Mouse (Mus musculus): ENCODE measurements around the gene Dok1. TPM values are rescaled to one million over a fixed set of nuclear protein-coding genes. Genes with fewer than 3 reads are reported as not detected.

Dok1 gene
- polyA plus RNA-seq, 1 experiment = 1.3 TPM

DNA sequence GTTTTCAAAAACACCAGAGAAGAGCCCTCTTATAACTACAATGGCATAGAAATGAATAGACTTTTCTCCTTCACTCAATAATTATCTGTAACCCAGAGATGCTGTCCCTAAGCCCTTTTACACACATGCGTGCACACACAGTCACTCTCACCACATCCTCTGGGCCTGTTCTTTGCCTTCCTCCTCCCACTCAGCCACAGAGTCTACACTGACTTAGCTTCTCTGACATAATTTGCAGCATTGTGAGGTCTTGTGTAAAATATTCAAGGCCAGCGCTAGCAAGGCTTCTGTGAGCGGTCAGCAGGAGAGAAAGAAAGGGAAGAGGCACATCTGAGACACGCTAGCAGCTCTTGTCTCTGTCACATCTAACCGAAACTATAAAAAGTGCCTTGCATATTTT lies 19.8 kb downstream of the Dok1 start:
- Histone ChIP-seq H3K4me1 (ENCODE audit: control insufficient read depth, insufficient read depth, insufficient read length, low read length) (peaks cover 8% of the 10 kb centered on the region), H3K27ac (replicated peaks; ENCODE audit: low read depth, low read length) (peak overlapping the region; percentile 54; the same call in 1 of the 2 replicates), H3K4me3 (ENCODE audit: insufficient read depth, low read depth, low read length) (no peak overlapping the region)

DNA sequence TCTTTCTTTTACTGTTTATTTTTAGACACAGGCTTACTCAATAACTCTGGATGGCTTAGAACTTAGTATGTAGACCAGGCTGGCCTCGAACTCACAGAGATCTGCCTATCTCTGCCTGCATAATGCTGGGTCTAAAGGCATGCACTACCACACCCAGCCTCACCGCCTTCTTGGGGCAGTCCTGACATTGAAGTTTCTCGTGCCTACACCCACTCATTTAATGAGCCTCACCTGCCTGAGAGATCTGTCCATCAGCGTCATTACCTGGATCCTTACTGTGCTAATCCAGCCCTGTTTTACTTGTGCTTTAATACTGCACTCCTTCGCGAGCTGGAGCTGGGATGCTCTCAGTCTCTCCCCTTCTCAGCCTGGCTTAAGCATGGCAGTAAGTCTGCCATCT lies 21.5 kb downstream of the Dok1 start:
- no peak overlapping the region for H3K4me3 ChIP-seq (ENCODE audit: insufficient read depth, low read depth, low read length)
- 0 out of 2 replicates have a peak, but pooled peaks cover 2% of the 10 kb centered on the region for H3K4me1 ChIP-seq (ENCODE audit: control insufficient read depth, insufficient read depth, insufficient read length, low read length)
- no peak overlapping the region for H3K27ac ChIP-seq (replicated peaks; ENCODE audit: low read depth, low read length)

DNA sequence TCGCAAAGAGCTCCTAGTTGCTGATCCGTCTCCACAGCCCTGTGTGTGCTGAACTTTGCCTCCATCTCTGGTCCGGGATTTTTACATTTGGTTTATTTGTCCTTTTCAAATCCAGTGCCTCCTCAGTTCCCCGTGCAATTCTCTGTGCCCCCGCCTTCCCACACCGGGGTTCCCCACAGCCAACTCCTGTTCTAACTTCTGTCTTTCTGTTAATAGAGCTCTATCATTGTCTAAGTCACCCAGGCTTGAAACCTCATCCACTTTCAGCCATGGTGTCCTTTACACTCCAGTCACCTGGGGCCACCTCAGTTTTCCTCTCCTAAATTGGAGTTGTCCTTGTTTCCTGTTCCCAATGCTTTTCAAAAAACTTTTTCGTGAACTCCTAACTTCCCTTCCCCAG lies 22.0 kb downstream of the Dok1 start:
- H3K4me3 ChIP-seq (ENCODE audit: insufficient read depth, low read depth, low read length) = no peak overlapping the region
- no peaks in the 10 kb centered on the region for H3K4me1 ChIP-seq (ENCODE audit: control insufficient read depth, insufficient read depth, insufficient read length, low read length)
- no peak overlapping the region for H3K27ac ChIP-seq (replicated peaks; ENCODE audit: low read depth, low read length)

DNA sequence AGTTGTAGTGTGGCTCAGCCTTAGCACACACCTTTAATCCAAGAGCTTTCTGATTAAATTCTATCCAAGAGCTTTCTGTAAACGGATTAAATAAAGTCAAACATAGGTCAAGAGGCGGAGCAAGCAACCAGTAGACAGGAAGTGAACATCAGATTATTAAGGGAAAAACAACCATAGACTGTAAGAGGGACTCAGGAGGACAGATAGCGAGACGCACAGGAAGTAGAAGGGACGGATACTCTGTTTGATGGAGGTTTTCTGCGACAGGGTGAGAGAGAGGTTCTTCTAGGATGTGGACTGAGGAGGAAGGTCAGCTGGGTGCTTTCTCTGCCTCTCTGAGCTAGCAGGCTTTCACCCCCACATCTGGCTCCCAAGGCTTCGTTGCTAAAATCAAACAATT lies 23.3 kb downstream of the Dok1 start:
- no peaks in the 10 kb centered on the region for H3K4me1 ChIP-seq (ENCODE audit: control insufficient read depth, insufficient read depth, insufficient read length, low read length)
- H3K27ac ChIP-seq (replicated peaks; ENCODE audit: low read depth, low read length) = 0 out of 2 replicates have a peak overlapping the region, but pooled peaks have one; percentile 10
- no peak overlapping the region for H3K4me3 ChIP-seq (ENCODE audit: insufficient read depth, low read depth, low read length)

DNA sequence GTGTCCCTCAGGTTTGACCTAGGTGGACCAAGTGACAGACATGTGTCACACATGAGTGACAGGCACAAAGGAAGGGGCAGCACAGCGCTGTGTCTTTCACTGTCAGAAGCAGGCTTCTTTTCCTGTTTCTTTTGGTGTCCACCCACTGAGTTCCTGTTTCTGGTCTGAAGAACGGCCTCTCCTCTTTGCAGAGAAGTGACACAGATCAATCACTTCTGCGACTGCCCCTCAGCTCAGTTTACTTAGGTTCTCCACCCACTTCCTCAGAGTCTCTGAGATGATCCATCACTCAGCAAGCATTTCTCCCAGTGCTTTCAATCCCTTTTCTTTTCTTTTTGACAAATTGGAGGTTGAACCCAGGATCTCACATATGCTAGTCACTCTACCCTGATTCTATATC lies 24.6 kb downstream of the Dok1 start:
- Histone ChIP-seq H3K4me3 (ENCODE audit: insufficient read depth, low read depth, low read length) (no peak overlapping the region), H3K27ac (replicated peaks; ENCODE audit: low read depth, low read length) (peak overlapping the region; percentile 39), H3K4me1 (ENCODE audit: control insufficient read depth, insufficient read depth, insufficient read length, low read length) (peaks cover 2% of the 10 kb centered on the region; the same call in 1 of the 2 replicates)

DNA sequence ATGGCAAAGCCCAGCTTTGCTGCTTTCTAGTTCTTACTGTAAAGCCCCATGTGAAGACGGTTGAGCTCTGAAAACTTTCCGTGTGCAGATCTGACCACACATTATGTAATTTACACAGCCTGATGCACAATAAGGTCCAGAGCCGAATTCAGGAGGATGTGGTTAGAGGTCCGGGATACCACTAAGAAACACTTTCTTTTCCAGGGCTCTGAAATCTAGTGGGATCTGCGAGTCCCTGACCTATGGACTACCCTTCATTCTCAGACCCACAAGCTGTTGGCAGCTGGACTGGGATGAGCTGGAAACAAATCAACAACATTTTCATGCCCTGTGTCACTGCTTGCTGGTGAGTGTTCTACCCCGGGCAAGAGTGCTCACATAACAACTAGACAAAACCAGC lies 27.2 kb downstream of the Dok1 start:
- no peak overlapping the region for H3K4me3 ChIP-seq (ENCODE audit: insufficient read depth, low read depth, low read length)
- no peak overlapping the region for H3K27ac ChIP-seq (replicated peaks; ENCODE audit: low read depth, low read length)
- peaks cover 2% of the 10 kb centered on the region; the same call in 1 of the 2 replicates for H3K4me1 ChIP-seq (ENCODE audit: control insufficient read depth, insufficient read depth, insufficient read length, low read length)

DNA sequence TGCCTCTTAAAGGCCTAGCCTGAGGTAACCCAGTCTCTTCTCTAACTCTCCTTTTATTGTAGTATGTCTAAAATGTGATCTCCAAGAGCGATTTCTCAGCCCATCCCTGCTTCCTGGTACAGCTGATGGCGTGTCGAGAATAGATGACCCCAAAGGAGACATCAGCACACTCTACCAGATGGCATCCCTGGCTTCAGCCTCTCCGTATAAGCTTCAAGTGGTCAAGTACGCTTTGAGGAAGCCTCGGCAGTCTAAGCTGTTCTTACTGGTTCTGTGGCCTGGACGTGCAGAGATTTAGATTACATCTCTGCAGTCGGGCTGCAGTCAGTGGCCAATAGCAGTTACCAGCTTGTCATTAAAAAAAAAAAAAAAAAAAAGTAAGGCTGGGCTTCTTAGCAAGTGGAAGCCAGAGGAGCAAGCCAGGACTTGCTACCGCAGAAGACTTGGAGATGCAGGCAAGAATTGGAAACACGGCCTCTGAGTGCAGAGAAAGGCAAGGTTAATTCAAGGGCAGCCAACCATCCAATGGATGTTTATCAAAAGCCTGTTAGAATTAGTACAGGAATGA lies 27.7 kb downstream of the Dok1 start:
- Histone ChIP-seq H3K4me3 (ENCODE audit: insufficient read depth, low read depth, low read length) (no peak overlapping the region), H3K27ac (replicated peaks; ENCODE audit: low read depth, low read length) (peak overlapping the region; percentile 82), H3K4me1 (ENCODE audit: control insufficient read depth, insufficient read depth, insufficient read length, low read length) (peaks cover 2% of the 10 kb centered on the region; the same call in 1 of the 2 replicates)

DNA sequence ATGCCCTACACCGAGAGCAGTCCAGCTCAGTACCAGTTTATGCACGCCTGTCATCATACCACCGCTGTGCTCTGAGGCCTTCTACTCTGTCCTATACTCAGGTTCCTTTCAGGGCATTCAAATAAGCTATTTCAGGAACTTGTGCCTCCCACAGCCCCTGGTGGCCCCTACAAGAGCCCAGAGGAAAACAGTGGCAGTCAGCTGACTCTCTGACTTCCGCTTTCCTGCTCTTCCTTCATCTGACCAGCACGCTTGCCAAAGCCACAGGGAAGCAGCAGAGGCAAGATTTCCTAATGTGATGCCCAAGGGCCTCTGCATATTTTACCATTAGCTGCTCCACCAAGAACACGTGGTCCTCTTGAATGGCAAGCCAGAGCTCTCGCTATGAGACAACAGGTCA lies 28.4 kb downstream of the Dok1 start:
- Histone ChIP-seq H3K4me3 (ENCODE audit: insufficient read depth, low read depth, low read length) (0 out of 2 replicates have a peak overlapping the region, but pooled peaks have one; percentile 20), H3K4me1 (ENCODE audit: control insufficient read depth, insufficient read depth, insufficient read length, low read length) (peaks cover 2% of the 10 kb centered on the region; the same call in 1 of the 2 replicates), H3K27ac (replicated peaks; ENCODE audit: low read depth, low read length) (peak overlapping the region; percentile 82)

DNA sequence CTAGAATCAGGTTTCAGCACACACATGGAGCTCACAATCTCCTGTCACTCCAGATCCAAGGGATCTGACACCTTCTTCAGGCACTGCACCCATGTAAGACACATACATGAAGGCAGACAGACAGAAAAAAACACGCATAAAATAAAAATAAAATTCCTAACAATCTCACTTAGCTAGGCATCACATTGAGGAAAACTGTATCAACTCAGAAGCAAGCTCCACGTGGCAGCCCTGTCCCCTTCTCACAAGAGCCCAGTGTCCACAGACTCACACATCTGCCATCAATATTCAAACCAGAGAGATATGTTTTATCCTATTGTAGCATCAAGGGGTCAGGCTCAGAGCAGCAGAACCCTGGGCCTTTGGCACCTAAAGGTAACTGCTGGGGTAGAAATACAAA lies 29.0 kb downstream of the Dok1 start:
- H3K27ac ChIP-seq (replicated peaks; ENCODE audit: low read depth, low read length) = peak overlapping the region; percentile 60
- H3K4me1 ChIP-seq (ENCODE audit: control insufficient read depth, insufficient read depth, insufficient read length, low read length) = peaks cover 2% of the 10 kb centered on the region; the same call in 1 of the 2 replicates
- peak overlapping the region; percentile 20; the same call in 1 of the 2 replicates for H3K4me3 ChIP-seq (ENCODE audit: insufficient read depth, low read depth, low read length)

DNA sequence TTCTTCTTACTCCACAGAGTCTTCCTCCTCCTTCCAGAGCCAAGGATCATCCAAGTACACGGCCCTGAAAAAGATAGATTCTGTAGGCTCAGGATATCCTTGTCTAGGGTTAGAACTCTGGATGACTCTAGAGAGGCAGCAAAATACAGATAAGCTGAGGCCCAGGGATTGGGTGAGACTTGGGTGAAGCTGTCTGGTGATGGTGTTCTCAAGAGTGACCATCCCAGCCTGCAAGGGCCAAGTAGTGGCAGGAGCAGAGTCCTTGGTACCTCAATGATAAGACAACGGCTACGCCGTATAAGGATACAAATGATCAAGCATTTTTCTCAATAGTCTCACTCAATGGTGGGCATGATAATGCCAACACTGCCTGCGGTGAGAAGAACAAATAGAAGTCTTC lies 29.4 kb downstream of the Dok1 start:
- Histone ChIP-seq H3K27ac (replicated peaks; ENCODE audit: low read depth, low read length) (peak overlapping the region; percentile 40; the same call in 1 of the 2 replicates), H3K4me1 (ENCODE audit: control insufficient read depth, insufficient read depth, insufficient read length, low read length) (peaks cover 2% of the 10 kb centered on the region; the same call in 1 of the 2 replicates), H3K4me3 (ENCODE audit: insufficient read depth, low read depth, low read length) (no peak overlapping the region)

DNA sequence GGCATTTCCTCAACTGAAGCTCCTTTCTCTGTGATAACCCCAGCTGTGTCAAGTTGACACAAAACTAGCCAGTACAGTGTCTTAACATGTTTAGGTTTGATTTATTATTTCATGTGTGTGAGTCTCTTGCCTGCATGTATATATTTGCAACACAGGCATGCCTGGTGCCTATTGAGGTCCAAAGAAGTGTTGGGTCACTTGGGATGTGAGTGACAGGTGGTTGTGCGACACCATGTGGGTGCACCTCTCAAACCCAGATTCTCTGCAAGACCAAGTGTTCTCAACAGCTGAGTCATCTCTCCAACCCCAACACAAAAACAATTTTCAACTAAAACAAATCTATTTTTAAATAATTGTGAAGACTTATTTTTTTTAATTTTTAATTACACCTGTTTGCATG lies 30.2 kb downstream of the Dok1 start:
- Histone ChIP-seq H3K27ac (replicated peaks; ENCODE audit: low read depth, low read length) (no peak overlapping the region), H3K4me3 (ENCODE audit: insufficient read depth, low read depth, low read length) (no peak overlapping the region)

DNA sequence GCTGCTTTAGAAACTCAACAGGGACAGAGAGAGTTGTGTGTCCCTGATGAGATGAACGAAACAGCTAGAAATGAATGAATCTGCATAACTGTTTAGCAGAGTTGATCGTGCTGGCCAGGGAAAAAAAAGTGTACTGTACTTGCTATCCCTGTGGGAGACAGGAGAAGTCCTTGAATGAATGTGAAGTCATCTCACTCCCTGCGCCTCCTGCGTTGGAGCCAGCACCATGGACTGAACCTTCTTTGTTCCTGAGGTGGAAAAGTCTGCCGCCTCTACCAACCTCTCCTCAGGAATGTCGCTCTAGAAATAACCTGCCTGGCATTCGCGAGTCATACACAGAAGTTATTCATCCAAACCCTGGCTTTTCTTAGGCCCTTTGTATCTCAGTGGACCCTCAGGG lies 33.3 kb downstream of the Dok1 start:
- peaks cover 7% of the 10 kb centered on the region; the same call in 1 of the 2 replicates for H3K4me1 ChIP-seq (ENCODE audit: control insufficient read depth, insufficient read depth, insufficient read length, low read length)
- no peak overlapping the region for H3K27ac ChIP-seq (replicated peaks; ENCODE audit: low read depth, low read length)
- no peak overlapping the region for H3K4me3 ChIP-seq (ENCODE audit: insufficient read depth, low read depth, low read length)

More for the DNA sequence above, 30.2 kb downstream of the Dok1 start:
- H3K4me1 ChIP-seq (ENCODE audit: control insufficient read depth, insufficient read depth, insufficient read length, low read length) = peaks cover 5% of the 10 kb centered on the region; the same call in 1 of the 2 replicates

DNA sequence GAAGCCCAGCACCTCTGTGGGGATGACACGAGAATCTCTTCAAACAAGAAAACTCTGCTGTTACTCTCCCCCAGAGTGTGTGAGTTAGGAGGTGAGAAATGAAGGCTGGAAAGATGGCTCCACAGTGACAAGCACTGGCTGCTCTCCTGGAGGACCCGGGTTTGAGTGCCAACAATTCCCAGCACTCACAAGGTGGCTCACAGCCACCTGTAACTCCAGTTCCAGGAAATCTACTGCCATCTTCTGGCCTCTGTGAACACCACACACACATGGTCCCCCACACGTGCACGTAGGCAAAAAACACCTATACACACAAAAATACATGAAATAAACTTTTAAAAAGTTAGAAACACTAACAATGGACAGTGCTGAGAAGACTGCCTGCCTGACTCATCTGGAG lies 34.9 kb downstream of the Dok1 start:
- Histone ChIP-seq H3K4me1 (ENCODE audit: control insufficient read depth, insufficient read depth, insufficient read length, low read length) (peaks cover 5% of the 10 kb centered on the region; the same call in 1 of the 2 replicates), H3K27ac (replicated peaks; ENCODE audit: low read depth, low read length) (peak overlapping the region; percentile 87), H3K4me3 (ENCODE audit: insufficient read depth, low read depth, low read length) (no peak overlapping the region)

DNA sequence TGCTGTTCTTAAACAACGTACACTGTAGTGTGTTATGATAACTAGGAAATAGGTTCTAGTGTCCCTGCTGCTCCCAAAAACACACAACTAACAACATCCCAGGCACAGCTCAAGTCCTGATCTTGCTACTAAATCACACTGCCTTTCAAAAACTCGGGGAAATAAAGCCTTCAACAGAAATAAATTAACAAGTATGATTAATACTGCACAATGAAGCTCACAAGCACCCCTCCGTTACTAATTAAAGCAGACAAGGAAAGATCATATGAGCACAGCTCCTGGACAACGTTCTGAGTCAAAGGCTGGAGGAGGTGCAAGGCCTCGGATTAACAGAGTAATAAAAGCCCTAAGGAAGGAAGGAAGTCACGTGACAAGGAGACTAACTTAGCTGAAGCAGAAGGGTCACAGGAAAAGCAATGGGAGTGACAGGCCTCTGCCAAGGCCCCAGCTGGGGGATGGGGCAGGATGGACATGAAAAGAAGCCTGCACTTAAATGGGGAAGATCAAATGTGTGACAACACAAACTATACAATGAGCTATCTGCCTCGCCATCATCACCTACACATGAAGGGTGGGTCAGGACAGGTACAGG lies 35.7 kb downstream of the Dok1 start:
- Histone ChIP-seq H3K27ac (replicated peaks; ENCODE audit: low read depth, low read length) (peak overlapping the region; percentile 87), H3K4me1 (ENCODE audit: control insufficient read depth, insufficient read depth, insufficient read length, low read length) (peaks cover 5% of the 10 kb centered on the region; the same call in 1 of the 2 replicates), H3K4me3 (ENCODE audit: insufficient read depth, low read depth, low read length) (no peak overlapping the region)

DNA sequence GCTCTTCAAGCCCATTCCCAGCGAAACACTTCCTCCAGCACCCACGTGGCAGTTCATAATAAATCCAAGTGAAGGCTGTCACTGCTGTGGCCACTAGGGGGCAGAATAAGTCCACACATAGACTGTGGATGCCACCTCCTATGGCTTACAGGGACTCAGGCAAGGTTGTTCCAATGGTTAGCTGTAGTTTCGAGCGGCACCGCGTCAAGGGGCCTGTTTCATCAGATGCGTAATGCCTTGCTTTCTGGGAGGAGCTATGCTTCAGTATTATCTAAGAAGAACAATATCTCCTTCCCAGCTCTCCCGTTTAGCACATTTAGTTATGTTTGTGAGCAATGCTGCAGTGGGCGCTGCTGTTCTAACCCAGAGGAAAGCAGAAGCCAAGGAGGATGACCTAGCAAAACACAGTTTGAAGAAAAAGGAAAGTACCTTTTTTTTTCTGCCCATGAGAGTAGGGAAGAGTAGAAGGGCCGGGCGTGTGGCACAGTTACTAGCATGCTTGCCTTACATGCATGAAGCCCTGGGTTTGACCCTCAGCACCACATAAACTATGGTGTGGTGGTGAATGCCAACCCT lies 36.4 kb downstream of the Dok1 start:
- Histone ChIP-seq H3K4me3 (ENCODE audit: insufficient read depth, low read depth, low read length) (peak overlapping the region; percentile 24), H3K4me1 (ENCODE audit: control insufficient read depth, insufficient read depth, insufficient read length, low read length) (peaks cover 5% of the 10 kb centered on the region; the same call in 1 of the 2 replicates)

More for the DNA sequence above, 36.4 kb downstream of the Dok1 start:
- H3K27ac ChIP-seq (replicated peaks; ENCODE audit: low read depth, low read length) = peak overlapping the region; percentile 85
